Mouse (Mus musculus): Measurements from ENCODE around the gene Hnrnpk. TPM values are rescaled to one million over a fixed set of nuclear protein-coding genes. Genes with fewer than 3 reads are reported as not detected.

Gene Hnrnpk
- polyA plus RNA-seq, 1 experiment from 2014 or later, result 1,360 TPM

DNA sequence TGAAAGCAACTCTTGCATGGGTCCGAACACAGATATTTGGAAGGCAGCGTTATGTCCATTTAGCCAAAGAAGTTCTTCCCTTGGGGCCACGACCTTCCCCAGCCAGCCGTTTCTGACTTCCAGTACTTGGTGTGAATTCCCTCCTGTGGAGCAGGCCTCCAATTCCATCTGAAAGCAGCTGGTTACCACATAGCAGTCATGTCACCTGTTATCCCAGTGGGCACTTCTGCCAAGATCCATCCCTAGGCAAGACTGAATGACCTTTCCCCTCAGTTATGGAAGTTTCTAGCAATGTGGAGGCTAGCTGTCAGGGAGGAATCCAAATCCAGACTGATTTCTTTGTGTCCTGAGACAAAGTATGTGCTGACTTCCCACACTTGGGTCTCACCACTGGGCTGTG, 17.9 kb upstream of the Hnrnpk start:
- 81% methylated on average over 4 of the region's 4 CpGs for WGBS
- no peaks in the 10 kb centered on the region for H3K9me3 ChIP-seq (replicated peaks; ENCODE audit: control insufficient read depth, low read length)
- no peak for ATAC-seq (ENCODE audit: insufficient read depth, low FRiP score)
- H3K27ac ChIP-seq (ENCODE audit: low read length), result no peak overlapping the region
- H3K27me3 ChIP-seq (ENCODE audit: control insufficient read depth, insufficient read depth, low read length), result no peaks in the 10 kb centered on the region
- H3K4me3 ChIP-seq (replicated peaks; ENCODE audit: low read length), result no peak overlapping the region
- H3K36me3 ChIP-seq (ENCODE audit: control insufficient read depth, insufficient read depth, low read length), result no peaks in the 10 kb centered on the region
- H3K4me1 ChIP-seq (ENCODE audit: control insufficient read depth, insufficient read depth, low read length), result no peaks in the 10 kb centered on the region
- no peak overlapping the region for H3K9ac ChIP-seq (ENCODE audit: low read length)
- H3K4me2 ChIP-seq (ENCODE audit: low read depth, low read length), result no peak overlapping the region

GRCm38 (mm10) chr13:58419266-58419665, 16.1 kb upstream of the Hnrnpk start:
- no peak for ATAC-seq (ENCODE audit: insufficient read depth, low FRiP score)
- Histone ChIP-seq H3K27me3 (ENCODE audit: control insufficient read depth, insufficient read depth, low read length) (no peaks in the 10 kb centered on the region), H3K9ac (ENCODE audit: low read length) (no peak overlapping the region), H3K27ac (ENCODE audit: low read length) (no peak overlapping the region), H3K9me3 (replicated peaks; ENCODE audit: control insufficient read depth, low read length) (no peaks in the 10 kb centered on the region), H3K4me3 (replicated peaks; ENCODE audit: low read length) (no peak overlapping the region), H3K36me3 (ENCODE audit: control insufficient read depth, insufficient read depth, low read length) (no peaks in the 10 kb centered on the region), H3K4me2 (ENCODE audit: low read depth, low read length) (no peak overlapping the region), H3K4me1 (ENCODE audit: control insufficient read depth, insufficient read depth, low read length) (no peaks in the 10 kb centered on the region)
- 86% methylated on average over 1 of the region's 1 CpGs for WGBS

- no peaks in the 10 kb centered on the region for H3K27me3 ChIP-seq (ENCODE audit: control insufficient read depth, insufficient read depth, low read length)
- H3K36me3 ChIP-seq (ENCODE audit: control insufficient read depth, insufficient read depth, low read length), result no peaks in the 10 kb centered on the region
- H3K4me3 ChIP-seq (replicated peaks; ENCODE audit: low read length), result no peak overlapping the region
- H3K27ac ChIP-seq (ENCODE audit: low read length), result no peak overlapping the region
- no peaks in the 10 kb centered on the region for H3K9me3 ChIP-seq (replicated peaks; ENCODE audit: control insufficient read depth, low read length)
- H3K9ac ChIP-seq (ENCODE audit: low read length), result no peak overlapping the region
- 88% methylated on average over 4 of the region's 4 CpGs for WGBS
- no peak overlapping the region for H3K4me2 ChIP-seq (ENCODE audit: low read depth, low read length)
- ATAC-seq (ENCODE audit: insufficient read depth, low FRiP score), result no peak
- H3K4me1 ChIP-seq (ENCODE audit: control insufficient read depth, insufficient read depth, low read length), result no peaks in the 10 kb centered on the region
Observed at GRCm38 (mm10) chr13:58418656-58419055, 15.5 kb upstream of the Hnrnpk start.

DNA sequence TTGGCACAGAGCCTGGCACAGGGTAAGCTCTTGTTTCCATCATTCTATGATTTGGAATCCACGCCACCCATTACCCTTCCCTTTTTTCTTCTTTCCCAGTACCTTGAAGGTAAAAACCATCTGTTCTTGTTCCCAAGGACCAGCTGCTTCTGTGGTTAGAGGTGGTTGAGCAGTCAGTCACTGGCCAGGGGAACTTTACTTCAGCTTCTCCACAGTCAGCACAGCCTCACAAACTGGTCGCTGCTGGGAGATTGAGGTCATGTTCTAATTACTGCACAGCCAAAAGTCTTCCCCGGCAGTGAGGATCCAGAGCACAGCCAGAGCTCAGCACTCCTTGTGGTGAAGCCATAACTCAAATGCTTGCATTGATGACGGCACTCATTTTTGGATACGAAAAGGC, 12.7 kb upstream of the Hnrnpk start:
- ATAC-seq (ENCODE audit: insufficient read depth, low FRiP score), result no peak; the same call in 1 of the 2 replicates
- 60% methylated on average over 5 of the region's 5 CpGs for WGBS
- Histone ChIP-seq H3K27ac (ENCODE audit: low read length) (no peak overlapping the region), H3K4me3 (replicated peaks; ENCODE audit: low read length) (no peak overlapping the region), H3K4me2 (ENCODE audit: low read depth, low read length) (no peak overlapping the region), H3K4me1 (ENCODE audit: control insufficient read depth, insufficient read depth, low read length) (no peaks in the 10 kb centered on the region), H3K9me3 (replicated peaks; ENCODE audit: control insufficient read depth, low read length) (0 out of 2 replicates have a peak, but pooled peaks cover 3% of the 10 kb centered on the region), H3K36me3 (ENCODE audit: control insufficient read depth, insufficient read depth, low read length) (0 out of 2 replicates have a peak, but pooled peaks cover 3% of the 10 kb centered on the region), H3K9ac (ENCODE audit: low read length) (no peak overlapping the region), H3K27me3 (ENCODE audit: control insufficient read depth, insufficient read depth, low read length) (no peaks in the 10 kb centered on the region)

DNA sequence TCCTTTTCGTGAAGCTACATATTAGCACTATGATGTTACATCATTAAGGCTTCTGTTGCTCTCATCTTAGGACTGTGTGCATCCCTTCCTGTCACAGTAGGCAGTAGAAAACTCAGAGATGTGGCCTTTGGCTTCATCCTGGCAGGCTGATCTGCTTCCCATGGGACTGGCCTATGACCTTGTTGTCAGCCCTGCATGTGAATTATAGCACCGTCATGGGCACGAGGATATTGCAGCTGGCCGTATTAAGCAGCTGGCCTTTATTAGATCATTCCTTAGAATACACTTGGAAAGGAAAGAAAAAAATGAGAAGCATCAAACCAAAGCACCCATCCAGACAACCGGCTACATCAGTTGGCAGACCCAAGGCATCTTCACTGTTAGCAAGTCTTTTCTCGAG, 12.2 kb upstream of the Hnrnpk start:
- Histone ChIP-seq H3K4me3 (replicated peaks; ENCODE audit: low read length) (no peak overlapping the region), H3K36me3 (ENCODE audit: control insufficient read depth, insufficient read depth, low read length) (peaks cover 7% of the 10 kb centered on the region; the same call in 1 of the 2 replicates), H3K9me3 (replicated peaks; ENCODE audit: control insufficient read depth, low read length) (0 out of 2 replicates have a peak, but pooled peaks cover 3% of the 10 kb centered on the region), H3K4me2 (ENCODE audit: low read depth, low read length) (no peak overlapping the region), H3K27ac (ENCODE audit: low read length) (no peak overlapping the region), H3K4me1 (ENCODE audit: control insufficient read depth, insufficient read depth, low read length) (no peaks in the 10 kb centered on the region), H3K9ac (ENCODE audit: low read length) (no peak overlapping the region), H3K27me3 (ENCODE audit: control insufficient read depth, insufficient read depth, low read length) (no peaks in the 10 kb centered on the region)
- WGBS, result 43% methylated on average over 6 of the region's 6 CpGs
- no peak for ATAC-seq (ENCODE audit: insufficient read depth, low FRiP score)

DNA sequence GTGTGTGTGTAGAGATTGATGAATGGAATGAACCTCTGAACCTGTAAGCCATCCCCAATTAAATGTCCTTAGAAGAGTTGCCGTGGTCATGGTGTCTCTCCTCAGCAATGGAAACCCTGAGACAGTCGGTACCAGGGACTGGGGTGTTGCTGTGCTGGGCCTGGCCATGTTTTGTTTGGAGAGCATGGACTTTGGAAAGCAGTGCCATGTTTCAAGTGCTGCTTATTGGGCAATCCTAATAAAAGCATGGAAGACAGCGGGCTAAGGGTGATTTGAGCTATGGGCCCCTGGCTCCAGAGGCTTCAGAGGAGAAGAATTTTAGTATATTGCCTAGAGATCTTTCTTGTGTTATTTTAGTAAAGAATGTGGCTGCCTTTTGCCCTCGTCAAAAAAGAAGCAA, 7.9 kb upstream of the Hnrnpk start:
- Histone ChIP-seq H3K4me1 (ENCODE audit: control insufficient read depth, insufficient read depth, low read length) (no peaks in the 10 kb centered on the region), H3K27ac (ENCODE audit: low read length) (no peak overlapping the region), H3K27me3 (ENCODE audit: control insufficient read depth, insufficient read depth, low read length) (no peaks in the 10 kb centered on the region), H3K4me3 (replicated peaks; ENCODE audit: low read length) (no peak overlapping the region), H3K9ac (ENCODE audit: low read length) (no peak overlapping the region), H3K36me3 (ENCODE audit: control insufficient read depth, insufficient read depth, low read length) (peaks cover 10% of the 10 kb centered on the region; the same call in 1 of the 2 replicates), H3K4me2 (ENCODE audit: low read depth, low read length) (no peak overlapping the region), H3K9me3 (replicated peaks; ENCODE audit: control insufficient read depth, low read length) (0 out of 2 replicates have a peak, but pooled peaks cover 3% of the 10 kb centered on the region)
- 96% methylated on average over 4 of the region's 4 CpGs for WGBS
- ATAC-seq (ENCODE audit: insufficient read depth, low FRiP score), result no peak

DNA sequence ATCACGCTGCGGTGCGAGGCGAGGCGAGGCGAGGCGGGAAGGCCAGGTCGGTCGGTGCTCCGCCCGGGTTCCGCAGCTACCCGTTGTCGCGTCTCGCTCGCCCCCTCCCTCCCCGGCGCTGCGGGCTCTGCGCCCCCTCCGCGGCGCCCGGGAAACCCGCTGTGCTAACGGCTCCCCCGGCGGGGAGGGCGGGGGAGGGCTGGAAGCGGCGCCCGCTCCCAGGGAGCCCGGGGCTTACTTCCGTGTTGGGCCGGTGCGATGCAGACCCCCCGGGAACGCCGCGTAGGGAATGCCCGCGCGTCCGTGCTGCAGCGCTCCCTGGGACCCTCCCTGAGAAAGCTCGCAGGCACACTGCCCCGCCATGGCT, 416 bp downstream of the Hnrnpk start:
- H3K27me3 ChIP-seq (ENCODE audit: control insufficient read depth, insufficient read depth, low read length), result no peaks in the 10 kb centered on the region
- peak overlapping the region; percentile 96 for H3K9ac ChIP-seq (ENCODE audit: low read length)
- no peaks in the 10 kb centered on the region for H3K9me3 ChIP-seq (replicated peaks; ENCODE audit: control insufficient read depth, low read length)
- H3K4me1 ChIP-seq (ENCODE audit: control insufficient read depth, insufficient read depth, low read length), result no peaks in the 10 kb centered on the region
- H3K4me2 ChIP-seq (ENCODE audit: low read depth, low read length), result peak overlapping the region; percentile 52
- peak; percentile 74 for ATAC-seq (ENCODE audit: insufficient read depth, low FRiP score)
- peak overlapping the region; percentile 99 for H3K27ac ChIP-seq (ENCODE audit: low read length)
- peak overlapping the region; percentile 96 for H3K4me3 ChIP-seq (replicated peaks; ENCODE audit: low read length)
- WGBS, result 0% methylated on average over 43 of the region's 48 CpGs
- H3K36me3 ChIP-seq (ENCODE audit: control insufficient read depth, insufficient read depth, low read length), result peaks cover 1% of the 10 kb centered on the region; the same call in 1 of the 2 replicates

- Histone ChIP-seq H3K9me3 (replicated peaks; ENCODE audit: control insufficient read depth, low read length) (no peaks in the 10 kb centered on the region), H3K27ac (ENCODE audit: low read length) (peak within 1 kb of the TSS; percentile 99), H3K4me1 (ENCODE audit: control insufficient read depth, insufficient read depth, low read length) (no peaks in the 10 kb centered on the region), H3K9ac (ENCODE audit: low read length) (peak within 1 kb of the TSS; percentile 96), H3K4me2 (ENCODE audit: low read depth, low read length) (peak within 1 kb of the TSS; percentile 88), H3K4me3 (replicated peaks; ENCODE audit: low read length) (peak within 1 kb of the TSS; percentile 96), H3K36me3 (ENCODE audit: control insufficient read depth, insufficient read depth, low read length) (peaks cover 3% of the 10 kb centered on the region; the same call in 1 of the 2 replicates), H3K27me3 (ENCODE audit: control insufficient read depth, insufficient read depth, low read length) (no peaks in the 10 kb centered on the region)
- WGBS, result under 1% methylated on average over 90 of the region's 91 CpGs
- peak; percentile 95 for ATAC-seq (ENCODE audit: insufficient read depth, low FRiP score)
Observed at GRCm38 (mm10) chr13:58402003-58402743, 970 bp downstream of the Hnrnpk start, which contains the start of gene Rmi1. Gene Rmi1 (plus strand): TSS chr13:58402248.

DNA sequence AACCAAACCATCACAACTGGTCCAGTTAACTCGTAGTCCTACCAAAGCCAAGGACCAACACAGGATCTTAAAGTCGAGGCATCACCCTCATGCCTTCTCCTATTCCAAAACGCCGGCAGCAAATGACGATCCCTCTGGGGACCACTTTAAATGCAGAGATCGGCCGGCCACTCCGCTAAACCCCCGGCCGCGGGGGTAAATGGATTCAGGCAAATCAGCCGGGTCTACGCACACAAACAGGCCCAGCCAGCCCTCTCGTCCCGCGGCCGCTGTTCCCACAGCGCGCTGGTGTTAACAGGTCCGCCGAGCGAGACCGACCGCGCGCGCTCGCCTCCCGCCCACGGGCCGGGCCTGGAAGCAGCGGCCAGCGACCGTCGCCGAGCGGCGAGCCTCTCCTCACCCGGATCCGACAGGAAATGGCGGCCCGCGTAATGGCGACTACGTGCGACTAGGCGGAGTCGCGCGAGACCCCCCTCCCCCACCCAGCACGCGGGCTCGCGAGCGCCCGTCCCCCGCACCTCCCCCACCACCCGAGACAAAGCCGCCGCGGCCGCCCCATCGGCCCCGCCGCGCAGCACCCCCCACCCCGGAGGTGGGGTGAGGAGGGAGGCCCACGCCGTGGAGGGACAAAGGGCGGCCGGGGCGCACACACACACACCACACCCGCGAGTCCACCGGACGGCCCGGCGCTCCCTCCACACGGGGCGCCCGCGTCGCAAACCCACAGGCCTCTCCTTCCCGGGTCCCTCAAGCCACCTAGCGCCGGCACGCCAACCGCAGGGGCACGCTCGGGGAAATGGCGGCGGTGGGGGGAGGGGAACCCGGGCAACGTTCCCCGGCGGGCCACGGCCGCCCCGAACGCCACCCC, 1.8 kb downstream of the Hnrnpk start:
- Histone ChIP-seq H3K9me3 (replicated peaks; ENCODE audit: control insufficient read depth, low read length) (no peaks in the 10 kb centered on the region), H3K27ac (ENCODE audit: low read length) (peak overlapping the region; percentile 99)
- WGBS, result under 1% methylated on average over 77 of the region's 100 CpGs

More for the DNA sequence above, 1.8 kb downstream of the Hnrnpk start:
- Histone ChIP-seq H3K4me3 (replicated peaks; ENCODE audit: low read length) (peak overlapping the region; percentile 96), H3K27me3 (ENCODE audit: control insufficient read depth, insufficient read depth, low read length) (no peaks in the 10 kb centered on the region), H3K36me3 (ENCODE audit: control insufficient read depth, insufficient read depth, low read length) (peaks cover 3% of the 10 kb centered on the region; the same call in 1 of the 2 replicates), H3K9ac (ENCODE audit: low read length) (peak overlapping the region; percentile 96), H3K4me2 (ENCODE audit: low read depth, low read length) (peak overlapping the region; percentile 88), H3K4me1 (ENCODE audit: control insufficient read depth, insufficient read depth, low read length) (no peaks in the 10 kb centered on the region)
- peak; percentile 32 for ATAC-seq (ENCODE audit: insufficient read depth, low FRiP score)

Data from stomach, embryonic 16.5 days (tissue).